Mouse (Mus musculus) ovary, postnatal 14 days (tissue): ENCODE measurements around the gene Fam228b.
"Not testable (repeated sequence)": the region's sequence is repeated elsewhere in the genome, so short reads cannot be mapped to it uniquely, and the experiment has no call there.

Source experiments
- DNase-seq: peaks from one replicate; pipeline ENCODE4 v3.0.0; 2022; ENCODE audit warnings: low spot score

The Fam228b gene

DNA sequence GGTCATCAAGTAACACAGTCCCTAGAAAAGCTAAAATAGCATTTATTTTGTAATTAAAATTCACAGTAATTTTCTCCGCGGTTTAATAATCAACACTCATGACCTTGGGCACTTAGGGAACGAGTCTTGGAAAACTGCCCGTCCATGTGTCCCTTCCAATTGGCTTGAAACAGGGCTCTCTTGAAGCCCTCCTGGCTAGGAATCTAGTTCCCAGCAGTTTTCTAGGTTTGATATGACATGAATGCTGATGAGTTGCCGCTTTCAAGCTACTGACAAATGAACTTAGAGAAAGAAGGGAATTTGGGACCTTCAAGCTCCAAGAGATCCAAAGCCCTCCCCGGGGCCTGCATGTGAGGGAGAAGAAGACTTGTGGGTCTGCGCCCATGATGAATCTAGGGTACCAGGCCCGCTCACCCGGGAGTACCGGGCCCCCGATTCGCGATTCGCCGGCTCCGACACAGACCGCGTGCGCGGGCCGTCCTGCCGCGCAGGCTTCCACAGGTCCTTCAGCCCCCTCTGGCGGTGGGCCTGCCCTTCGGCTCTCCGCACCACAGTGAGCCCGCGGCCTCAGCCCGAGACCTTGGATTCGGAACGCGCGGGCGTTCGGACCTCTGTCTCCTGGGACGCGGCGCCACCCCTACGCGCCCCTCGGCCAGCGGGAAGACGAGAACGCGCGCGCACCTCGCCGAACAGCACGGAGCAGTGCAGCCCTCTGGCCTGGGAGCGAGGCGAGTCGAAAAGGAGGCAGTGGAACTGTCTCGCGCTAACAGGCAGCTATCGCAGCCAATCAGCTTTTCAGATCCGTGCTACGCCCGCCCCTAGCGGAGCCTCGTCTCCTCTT is at the start of gene Fam228b, which contains the start of gene Pfn4:
Gene Fam228b (minus strand): TSS at position 776 of the 841 bp plus-strand sequence.
Gene Pfn4 (plus strand): TSS at position 531 of the 841 bp plus-strand sequence.
- DNase-seq = peak; percentile 96

DNA sequence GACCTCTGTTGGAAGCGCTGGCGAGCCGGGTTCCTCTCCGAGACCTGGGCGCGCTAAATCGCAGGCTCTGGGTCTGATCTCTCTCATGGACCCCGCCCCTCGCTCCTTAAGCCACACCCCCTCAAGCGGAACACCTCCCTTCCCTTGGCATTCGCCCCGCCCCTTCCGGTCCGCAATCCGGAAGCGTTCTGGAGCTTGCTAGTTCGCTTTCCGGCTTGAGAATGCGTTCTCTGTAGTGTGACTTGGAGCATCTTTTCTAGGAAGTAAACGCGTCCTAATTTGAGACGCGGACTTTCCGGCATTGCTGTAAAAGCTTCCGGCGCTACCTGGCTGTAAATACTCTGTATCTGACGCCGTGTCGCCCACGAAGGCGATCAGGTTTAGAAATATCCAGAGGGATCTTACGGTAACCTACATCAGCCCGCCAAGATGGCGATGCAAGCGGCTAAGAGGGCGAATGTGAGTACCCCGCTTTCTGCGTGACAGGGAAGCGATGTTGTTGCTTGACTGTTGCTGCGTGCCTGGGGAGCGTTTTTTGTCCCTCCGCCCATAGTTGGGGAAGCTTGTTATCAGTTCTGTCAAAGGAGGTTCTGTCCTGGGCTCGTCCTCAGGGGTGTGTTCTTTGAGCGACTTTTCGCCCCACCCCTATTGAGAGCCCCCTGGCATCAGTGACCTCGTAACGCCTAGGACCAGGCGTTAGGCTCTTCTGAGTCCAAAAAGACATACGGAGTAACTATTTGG is 48.5 kb upstream of the Fam228b start, which contains the start of gene Sf3b6:
Gene Sf3b6 (plus strand): TSS at position 184 of the 741 bp plus-strand sequence.
- peak; percentile 96 for DNase-seq

DNA sequence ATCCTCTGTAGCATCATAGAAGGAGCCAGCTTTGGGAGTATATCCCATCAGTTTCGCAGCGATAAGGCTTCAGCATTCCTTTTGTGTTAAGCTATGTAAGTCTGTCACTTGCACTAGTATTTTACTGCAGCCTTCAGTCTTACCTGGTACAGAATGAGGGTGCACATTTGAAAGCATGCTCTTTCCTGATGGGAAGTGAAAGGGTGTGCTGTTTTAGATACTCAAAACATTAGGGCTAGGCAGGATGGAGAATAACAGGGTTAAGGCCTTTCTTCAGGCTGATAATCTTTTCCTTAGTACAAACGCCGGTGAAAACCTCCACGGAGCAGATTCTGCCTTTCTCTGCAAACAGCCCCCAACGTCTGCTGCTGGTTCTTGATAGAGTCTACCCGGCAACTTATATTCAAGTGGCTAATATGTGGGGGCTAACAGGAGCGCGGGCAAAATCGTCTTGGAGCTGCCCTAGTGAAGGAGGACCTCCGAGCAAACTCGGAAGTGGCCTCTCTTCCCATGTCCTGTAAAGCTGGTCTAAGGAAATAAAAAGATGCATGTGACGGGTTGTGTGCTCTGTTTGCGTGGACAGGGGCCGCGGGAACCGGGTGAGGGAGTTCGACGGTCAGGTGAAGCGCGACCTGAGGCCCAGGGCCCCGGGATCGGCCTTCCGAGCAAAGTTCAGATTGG is 47.8 kb upstream of the Fam228b start:
- peak; percentile 7 for DNase-seq

DNA sequence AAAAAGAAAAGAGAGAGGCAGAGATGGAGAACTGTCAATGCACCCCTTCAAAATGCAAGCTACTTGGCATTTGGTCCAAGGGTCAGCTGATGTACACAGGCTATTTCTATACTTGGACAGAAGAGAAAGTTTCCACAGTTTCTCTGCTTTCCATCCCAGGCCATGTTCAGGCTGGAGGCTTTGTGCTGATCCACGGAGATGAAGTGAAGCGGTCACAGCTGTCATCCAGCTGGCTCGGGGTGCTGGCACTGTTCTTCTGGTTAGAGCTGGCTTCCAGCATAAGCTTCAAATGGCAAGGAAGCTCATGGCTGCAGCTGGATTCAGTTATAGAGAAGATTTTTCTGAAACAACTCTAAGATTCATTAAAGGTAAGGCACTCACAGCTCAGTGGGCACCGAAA is 44.6 kb upstream of the Fam228b start:
- DNase-seq = no peak

DNA sequence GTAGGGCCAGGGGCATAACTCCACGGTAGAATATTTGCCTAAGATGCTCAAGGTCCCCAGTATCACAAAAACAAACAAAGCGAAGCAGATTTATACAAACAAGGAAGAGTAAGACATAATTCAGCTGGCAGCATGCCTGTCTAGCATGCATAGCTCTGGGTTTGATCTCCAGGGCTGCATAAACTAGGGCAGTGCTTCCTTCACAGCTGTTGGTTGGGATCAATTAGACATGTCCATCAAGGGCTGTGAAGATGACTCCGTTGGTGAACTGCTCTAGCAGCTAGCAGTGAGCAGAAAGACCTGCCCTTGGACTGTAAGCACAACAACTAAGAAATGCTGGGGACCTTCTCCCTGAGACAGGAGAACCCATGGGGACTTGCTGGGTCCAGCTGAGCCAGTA is 42.6 kb upstream of the Fam228b start:
- no peak for DNase-seq

DNA sequence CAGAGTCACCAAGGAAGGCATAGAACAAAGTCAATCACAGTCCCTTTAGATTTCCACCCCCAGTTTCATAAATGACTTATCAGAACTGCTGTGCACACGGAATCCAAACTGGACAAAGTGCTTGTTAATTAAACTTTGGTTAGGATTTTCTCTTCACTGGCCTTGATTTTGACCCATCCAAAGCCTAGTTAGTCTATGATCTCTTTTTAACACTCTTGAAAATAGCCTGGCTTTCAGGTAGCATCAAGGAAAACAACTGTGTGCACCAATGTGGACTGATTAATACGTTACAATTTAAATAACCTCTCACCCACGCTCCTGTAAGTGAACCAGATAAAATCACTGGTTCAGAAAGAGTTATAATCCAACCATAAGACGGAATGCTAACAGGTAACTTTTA is 42.0 kb upstream of the Fam228b start:
- no peak for DNase-seq

DNA sequence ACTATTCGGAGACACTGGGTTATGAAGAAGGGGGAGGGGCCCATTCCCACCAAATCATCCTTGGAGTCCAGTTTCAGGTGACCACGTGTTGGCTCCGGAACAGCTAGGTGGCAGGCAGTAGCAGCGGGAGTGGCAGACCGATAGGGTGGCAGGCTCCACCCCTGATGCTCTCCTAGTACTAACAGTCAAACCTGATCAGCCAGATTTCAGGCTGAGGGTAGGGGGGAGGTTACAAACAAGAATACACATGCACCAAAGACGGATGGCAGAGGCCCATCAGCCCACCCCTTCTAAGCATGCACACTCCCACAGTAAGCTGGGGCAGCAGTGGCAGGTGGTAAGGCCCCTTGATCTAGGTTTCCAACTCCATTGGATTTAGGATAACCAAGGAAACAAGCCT is 28.4 kb upstream of the Fam228b start:
- DNase-seq = not testable (repeated sequence)

DNA sequence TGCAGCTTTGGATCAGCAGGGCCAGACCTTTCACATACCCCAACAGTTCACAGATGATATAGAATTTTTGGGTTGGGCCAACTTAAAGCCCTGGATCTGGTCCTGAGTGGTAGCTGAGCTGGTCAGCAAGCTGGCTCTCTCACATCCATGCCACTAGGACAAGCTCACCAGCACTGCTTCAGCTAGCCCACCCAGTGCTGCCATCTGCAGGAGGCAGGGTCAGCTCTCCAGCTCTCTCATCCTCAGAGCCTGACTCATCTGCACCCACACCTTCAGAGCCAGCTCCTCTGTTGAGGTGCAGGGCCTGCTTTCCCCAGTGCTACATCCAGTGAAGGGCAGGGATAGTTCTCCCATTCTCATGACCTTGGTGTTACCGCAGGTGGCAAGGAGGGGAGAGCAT is 24.7 kb upstream of the Fam228b start:
- DNase-seq = no peak

DNA sequence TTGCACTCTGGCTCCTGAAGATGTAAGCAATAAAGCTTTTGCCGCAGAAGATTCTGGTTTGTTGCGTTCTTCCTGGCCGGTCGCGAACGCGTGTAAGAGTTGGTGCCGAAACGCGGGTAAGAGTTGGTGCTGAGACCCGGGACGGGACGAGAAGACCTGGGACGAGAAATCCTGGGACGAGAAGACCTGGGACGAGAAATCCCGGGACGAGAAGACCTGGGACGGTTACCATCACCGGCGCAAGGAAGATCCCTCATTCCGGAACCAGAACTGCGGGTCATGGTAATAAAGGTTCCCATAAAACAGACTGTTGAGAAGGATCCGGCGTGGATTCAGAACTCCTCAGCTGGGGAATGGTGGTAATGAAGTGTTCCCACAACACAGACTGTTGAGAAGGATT is 19.1 kb upstream of the Fam228b start:
- DNase-seq = not testable (repeated sequence)

DNA sequence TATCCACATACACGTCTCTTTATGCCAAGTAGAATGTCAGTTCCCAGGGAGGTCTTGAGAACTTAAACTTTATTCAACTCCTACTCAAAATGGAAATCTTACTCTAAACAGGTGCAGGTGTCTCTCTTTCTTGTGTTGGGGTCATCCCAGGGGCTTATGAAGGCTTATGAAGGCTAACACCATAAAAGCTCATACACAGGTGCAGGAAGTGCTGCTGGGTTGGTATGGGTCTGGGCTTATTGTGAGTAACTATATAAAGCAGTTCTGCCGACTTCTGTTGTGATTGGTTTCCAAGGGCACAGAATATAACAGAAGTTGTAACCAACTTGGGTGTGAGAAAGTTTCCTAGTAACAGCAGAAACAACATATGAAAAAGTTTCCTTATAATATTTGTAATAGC is 15.4 kb upstream of the Fam228b start:
- DNase-seq = no peak

DNA sequence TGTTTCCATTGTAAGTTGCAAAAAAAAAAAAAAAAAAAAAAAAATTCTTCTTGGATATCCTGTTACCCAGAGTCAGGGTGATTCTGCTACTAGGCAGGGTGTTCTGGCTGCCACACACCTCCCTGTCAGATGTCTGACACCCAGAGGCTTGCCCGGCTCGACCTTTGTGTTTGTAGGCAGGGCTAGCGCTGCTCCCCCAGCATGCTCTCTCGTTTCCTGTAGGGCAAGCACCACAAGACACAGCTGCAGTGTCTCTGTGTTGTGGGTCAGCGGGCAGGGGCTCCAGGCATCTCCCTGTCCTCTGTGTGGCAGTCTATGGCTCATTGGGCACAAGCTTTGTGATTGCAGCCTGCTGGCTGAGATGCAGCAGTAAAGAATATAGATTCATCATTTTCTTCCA is 14.5 kb upstream of the Fam228b start:
- no peak for DNase-seq

DNA sequence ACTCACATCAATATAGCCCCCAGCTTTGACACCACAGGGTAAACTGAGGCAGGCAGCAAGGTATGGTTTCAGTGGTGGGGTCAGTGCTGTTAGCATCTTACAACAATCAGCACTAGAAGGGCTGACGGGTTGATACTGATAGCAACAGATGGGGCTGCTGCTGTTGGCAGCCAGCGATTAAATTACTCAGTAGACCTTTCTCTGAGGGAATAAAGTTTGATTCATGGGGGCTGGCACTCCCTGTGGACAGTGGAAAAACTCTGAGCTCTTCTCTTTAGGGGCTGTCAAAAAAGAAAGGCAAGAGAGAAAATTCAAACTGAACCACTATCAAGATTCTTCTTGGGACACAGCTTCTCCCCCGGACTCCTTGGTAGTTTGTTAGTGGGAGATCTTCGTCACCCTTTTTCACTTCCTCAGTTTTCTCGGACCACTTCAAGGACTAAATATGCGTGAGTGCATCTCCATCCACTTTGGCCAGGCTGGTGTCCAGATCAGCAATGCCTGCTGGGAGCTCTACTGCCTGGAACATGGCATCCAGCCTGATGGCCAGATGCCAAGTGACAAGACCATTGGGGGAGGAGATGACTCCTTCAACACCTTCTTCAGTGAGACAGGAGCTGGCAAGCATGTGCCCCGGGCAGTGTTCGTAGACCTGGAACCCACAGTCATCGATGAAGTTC is 12.8 kb upstream of the Fam228b start:
- not testable (repeated sequence) for DNase-seq

DNA sequence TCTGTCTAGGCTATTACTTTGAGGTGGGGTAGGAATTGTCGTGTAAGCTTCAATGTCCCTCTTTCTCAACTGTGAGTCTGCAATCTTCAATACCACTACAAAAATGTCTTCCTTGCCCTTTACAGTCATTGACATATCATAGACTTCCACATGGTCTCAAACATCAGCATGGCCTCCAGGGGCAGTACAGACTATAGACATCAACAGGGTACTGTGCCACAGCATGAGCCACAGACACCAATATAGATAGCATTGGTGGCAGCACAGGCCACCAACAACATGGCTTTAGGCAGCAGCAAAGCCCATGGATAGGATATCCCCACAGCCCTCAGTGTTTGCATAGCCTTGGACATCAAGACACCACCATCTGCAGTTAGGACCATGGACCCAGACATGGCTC is 12.2 kb upstream of the Fam228b start:
- DNase-seq = no peak

DNA sequence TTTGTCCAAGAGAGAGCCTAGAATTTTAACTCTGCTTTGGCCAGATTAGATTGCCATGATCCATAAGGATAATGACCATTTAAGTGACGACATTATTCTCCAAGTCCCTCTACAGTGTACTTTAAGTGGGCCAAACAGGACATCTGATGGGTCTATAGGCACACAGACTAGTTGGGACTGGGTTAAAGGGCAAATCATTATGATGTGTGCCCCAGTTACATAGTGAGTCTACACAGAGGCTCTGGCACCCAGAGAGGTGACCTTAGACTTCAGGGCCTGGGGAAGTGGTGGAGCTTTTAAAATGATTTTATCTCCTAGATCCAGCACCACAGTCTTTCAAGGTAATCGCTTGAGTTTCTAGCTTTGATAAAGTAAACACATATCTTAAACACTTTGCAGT is 11.2 kb upstream of the Fam228b start:
- DNase-seq = no peak

DNA sequence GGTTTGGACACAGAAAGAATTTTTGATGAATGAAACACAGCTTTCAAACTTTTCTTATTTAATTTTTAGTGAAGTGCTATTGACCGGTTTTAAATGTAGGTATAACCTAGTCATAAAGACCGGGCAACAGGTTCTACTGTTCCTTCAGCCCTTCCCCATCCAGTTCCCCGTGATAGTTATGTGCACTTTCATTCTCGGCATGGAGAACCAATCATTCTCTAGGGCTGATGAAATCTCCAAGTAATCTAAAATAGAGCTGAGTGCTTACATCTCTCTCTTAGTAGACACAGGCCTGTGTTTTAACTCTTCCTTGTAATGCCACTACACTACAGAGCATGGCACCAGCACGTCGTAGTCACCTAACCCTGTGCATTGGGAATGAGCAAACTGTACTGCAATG is 8.7 kb upstream of the Fam228b start:
- no peak for DNase-seq

DNA sequence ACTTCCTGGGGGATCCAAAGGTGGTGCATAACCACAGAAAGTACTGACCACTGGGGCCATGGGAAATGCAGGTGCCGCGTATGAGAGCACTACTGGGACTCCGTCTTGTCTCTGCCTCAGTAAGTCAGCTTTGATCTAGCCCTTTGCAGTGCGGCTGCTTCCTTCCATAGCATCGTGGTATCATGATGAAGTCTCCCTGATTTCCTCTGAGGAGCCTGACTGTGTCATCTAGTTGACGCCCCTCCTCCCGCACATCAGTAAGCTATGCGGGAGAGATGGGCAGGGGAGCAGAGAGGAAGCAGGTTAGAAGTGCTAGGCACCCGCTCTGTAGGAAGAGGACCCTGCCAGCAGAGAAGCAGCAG is 6.5 kb upstream of the Fam228b start:
- DNase-seq = no peak

DNA sequence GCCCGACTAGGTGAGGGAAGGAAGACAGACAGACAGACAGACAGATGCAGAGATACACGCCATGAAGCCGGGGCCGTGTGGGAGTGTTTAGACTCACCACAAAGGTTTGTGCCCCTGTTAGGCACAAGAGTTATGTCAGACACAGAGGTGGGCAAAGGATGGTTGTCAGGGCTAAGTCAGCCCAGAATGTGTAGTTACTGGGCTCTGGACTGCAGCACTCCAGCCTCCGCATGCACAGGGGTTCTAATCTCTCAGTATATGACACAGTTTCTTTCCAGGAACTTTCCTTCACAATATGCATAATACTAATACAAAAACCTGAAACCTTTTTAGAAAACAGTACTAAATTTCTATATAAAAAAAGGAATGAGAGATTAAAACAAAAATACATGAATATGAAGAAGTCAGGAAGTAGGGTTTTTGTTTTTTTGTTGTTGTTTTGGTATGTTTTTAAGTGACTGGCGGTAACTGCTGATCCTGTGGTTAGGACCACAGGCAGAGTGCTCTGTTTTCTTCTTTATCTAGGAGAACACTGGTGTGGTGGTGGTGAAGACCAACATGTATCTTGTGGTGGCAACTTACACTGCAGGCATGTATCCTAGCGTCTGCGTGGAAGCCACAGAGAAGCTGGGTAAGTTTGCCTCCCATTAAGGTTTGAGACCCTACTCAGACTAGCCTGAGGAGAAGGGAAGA is 6.0 kb upstream of the Fam228b start:
- no peak for DNase-seq

DNA sequence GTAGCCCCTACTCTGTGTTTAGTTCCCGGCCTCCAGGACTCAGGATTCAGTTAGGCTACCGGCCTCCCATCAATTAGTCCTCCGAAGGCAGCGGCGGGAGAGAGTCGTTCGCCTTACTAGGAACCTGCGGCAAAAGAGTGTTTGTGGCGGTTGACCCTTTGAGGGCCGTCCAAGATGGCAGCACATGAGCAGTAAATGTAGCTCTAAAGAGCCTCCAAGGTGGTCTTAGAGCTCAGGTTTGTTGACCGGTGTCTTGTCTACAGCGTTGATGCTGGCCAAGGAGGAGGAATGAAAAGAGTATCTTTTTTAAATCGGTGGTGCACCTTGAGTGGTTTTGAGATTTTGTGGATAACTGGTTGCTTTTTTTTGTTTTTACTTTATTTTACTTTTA is 261 bp upstream of the Fam228b start:
- no peak for DNase-seq

DNA sequence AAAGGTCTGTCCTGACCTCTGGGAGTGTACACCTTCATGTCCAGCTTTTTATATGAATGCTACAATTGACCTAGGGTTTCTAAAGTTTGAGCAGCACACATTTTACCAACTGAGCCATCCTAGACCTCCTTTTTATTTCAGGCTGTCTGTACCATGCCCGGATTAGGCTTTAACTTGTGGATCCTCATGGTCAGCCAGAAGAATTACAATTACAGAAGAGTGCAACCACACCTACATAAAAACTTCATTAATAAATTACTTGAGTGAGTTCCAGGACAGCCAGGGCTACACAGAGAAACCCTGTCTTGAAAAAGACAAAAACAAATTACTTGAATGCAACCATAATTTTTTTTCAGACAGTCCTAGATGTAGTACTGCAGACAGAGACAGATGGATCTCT is 12.0 kb downstream of the Fam228b start:
- DNase-seq = no peak

DNA sequence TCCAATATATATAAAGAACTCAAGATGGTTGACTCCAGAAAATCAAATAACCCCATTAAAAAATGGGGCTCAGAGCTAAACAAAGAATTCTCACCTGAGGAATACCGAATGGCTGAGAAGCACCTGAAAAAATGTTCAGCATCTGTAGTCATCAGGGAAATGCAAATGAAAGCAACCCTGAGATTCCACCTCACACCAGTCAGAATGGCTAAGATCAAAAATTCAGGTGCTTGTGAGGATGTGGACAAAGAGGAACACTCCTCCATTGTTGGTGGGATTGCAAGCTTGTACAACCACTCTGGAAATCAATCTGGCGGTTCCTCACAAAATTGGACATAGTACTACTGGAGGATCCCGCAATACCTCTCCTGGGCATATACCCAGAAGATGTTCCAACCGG is 14.6 kb downstream of the Fam228b start:
- not testable (repeated sequence) for DNase-seq

DNA sequence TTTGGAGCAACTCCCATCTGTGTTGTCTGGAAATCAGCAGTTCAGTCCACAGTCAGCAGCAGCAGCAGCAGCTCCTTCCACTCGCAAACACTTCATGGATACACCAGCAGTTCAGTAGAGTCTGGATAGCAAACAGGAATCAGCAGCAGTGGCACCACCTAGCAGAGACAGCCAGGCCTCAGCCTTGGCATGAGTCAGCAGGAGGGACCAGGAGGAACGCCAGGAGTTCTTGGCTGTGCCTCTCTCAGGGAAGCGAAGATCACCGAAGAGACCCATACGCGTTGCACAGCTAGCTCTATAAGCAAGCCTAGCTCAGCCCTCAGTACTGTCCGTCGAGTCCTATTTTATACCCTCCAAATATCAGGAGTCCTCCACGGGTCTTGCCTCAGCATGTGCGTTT is 24.6 kb downstream of the Fam228b start:
- no peak for DNase-seq

DNA sequence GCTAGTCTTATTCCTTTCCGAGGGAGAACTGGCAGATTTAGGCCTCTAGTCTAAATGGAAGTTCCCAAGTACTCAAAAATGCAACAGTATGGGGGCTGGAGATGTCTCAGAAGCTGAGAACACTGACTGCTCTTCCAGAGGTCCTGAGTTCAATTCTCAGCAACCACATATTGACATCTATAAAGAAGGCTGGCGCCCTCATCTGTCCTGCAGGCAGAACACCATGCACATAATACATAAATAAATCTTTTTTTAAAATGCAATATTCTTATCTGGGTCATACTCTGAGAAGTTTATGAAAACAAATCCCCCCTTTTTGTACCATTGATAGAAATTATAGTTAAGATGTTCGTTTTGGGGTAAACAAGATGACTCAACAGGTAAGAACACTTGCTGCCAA is 26.9 kb downstream of the Fam228b start:
- DNase-seq = no peak
